Mouse (Mus musculus): Measurements from ENCODE around the gene Gm11562. TPM values are rescaled to one million over a fixed set of nuclear protein-coding genes. Genes with fewer than 3 reads are reported as not detected.
"Not testable (repeated sequence)": the region's sequence is repeated elsewhere in the genome, so short reads cannot be mapped to it uniquely, and the experiment has no call there.

Gm11562 gene
- polyA plus RNA-seq, 1 experiment from 2014 or later: not detected

DNA sequence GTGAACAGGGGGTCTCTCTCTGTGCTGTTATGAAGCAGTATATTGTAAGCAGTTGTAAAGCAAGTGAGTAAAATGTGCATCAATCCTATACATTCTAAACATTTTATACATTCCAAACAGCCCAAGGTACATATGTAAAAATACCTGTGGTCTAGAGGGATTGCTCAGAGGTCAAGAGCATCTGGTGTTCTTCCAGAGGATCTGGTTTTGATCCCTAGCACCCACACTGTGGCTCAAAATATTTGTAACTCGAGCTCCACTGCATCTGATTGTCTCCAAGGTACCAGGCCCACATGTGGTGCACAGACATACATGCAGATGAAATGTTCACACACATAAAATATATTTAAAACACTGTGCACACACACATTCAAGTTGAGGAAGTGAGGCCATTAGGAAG, 20.7 kb upstream of the Gm11562 start:
- Histone ChIP-seq H3K9ac (replicated peaks; ENCODE audit: low read depth, low read length) (no peak overlapping the region), H3K27ac (ENCODE audit: low read length) (no peak overlapping the region), H3K9me3 (ENCODE audit: control insufficient read depth, low read length) (no peaks in the 10 kb centered on the region), H3K4me2 (ENCODE audit: low read length) (no peak overlapping the region), H3K4me3 (replicated peaks; ENCODE audit: low read length) (no peak overlapping the region), H3K36me3 (ENCODE audit: control insufficient read depth, insufficient read depth) (no peaks in the 10 kb centered on the region), H3K27me3 (replicated peaks; ENCODE audit: control insufficient read depth, insufficient read depth, low read length) (no peaks in the 10 kb centered on the region), H3K4me1 (replicated peaks; ENCODE audit: control insufficient read depth, insufficient read depth, low read length) (no peaks in the 10 kb centered on the region)
- WGBS: 53% methylated on average over 1 of the region's 1 CpGs
- ATAC-seq: no peak

DNA sequence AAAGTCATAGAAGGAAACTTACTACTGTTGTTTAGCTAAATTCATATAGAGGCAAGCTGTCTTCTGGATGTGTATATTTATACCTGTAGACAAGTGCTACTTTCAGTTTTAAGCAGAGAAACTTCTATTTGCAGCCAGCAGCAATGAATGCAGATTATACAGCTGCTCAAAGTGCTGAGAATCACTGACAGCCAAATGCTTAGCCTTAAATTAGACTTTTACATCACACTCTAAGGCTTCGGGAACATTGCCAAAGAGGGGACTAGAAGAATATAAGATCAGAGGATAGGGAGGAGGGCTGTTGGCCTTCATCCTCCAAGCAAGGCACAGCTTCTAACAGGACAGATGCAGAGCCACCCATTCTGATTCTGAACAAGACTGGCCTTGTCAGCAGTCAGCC, 16.9 kb upstream of the Gm11562 start:
- Histone ChIP-seq H3K4me1 (replicated peaks; ENCODE audit: control insufficient read depth, insufficient read depth, low read length) (no peaks in the 10 kb centered on the region), H3K36me3 (ENCODE audit: control insufficient read depth, insufficient read depth) (no peaks in the 10 kb centered on the region), H3K9ac (replicated peaks; ENCODE audit: low read depth, low read length) (no peak overlapping the region), H3K27me3 (replicated peaks; ENCODE audit: control insufficient read depth, insufficient read depth, low read length) (no peaks in the 10 kb centered on the region), H3K9me3 (ENCODE audit: control insufficient read depth, low read length) (no peaks in the 10 kb centered on the region), H3K27ac (ENCODE audit: low read length) (no peak overlapping the region), H3K4me3 (replicated peaks; ENCODE audit: low read length) (no peak overlapping the region), H3K4me2 (ENCODE audit: low read length) (no peak overlapping the region)
- WGBS: 68% methylated on average over 1 of the region's 1 CpGs
- no peak for ATAC-seq

GRCm38 (mm10) chr11:99634653-99635134, 14.5 kb upstream of the Gm11562 start, which contains the start of gene Krtap4-2:
Krtap4-2 (minus strand) TSS chr11:99635084.
- Histone ChIP-seq H3K9ac (replicated peaks; ENCODE audit: low read depth, low read length) (no peak within 1 kb of the TSS), H3K27ac (ENCODE audit: low read length) (no peak within 1 kb of the TSS), H3K4me1 (replicated peaks; ENCODE audit: control insufficient read depth, insufficient read depth, low read length) (no peaks in the 10 kb centered on the region), H3K9me3 (ENCODE audit: control insufficient read depth, low read length) (no peaks in the 10 kb centered on the region), H3K4me2 (ENCODE audit: low read length) (no peak within 1 kb of the TSS), H3K27me3 (replicated peaks; ENCODE audit: control insufficient read depth, insufficient read depth, low read length) (no peaks in the 10 kb centered on the region), H3K4me3 (replicated peaks; ENCODE audit: low read length) (no peak within 1 kb of the TSS), H3K36me3 (ENCODE audit: control insufficient read depth, insufficient read depth) (no peaks in the 10 kb centered on the region)
- 38% methylated on average over 8 of the region's 8 CpGs for WGBS
- ATAC-seq: no peak

- H3K9me3 ChIP-seq (ENCODE audit: control insufficient read depth, low read length): no peaks in the 10 kb centered on the region
- no peaks in the 10 kb centered on the region for H3K4me1 ChIP-seq (replicated peaks; ENCODE audit: control insufficient read depth, insufficient read depth, low read length)
- no peak overlapping the region for H3K27ac ChIP-seq (ENCODE audit: low read length)
- no peak overlapping the region for H3K4me2 ChIP-seq (ENCODE audit: low read length)
- H3K36me3 ChIP-seq (ENCODE audit: control insufficient read depth, insufficient read depth): no peaks in the 10 kb centered on the region
- 78% methylated on average over 2 of the region's 2 CpGs for WGBS
- no peak overlapping the region for H3K9ac ChIP-seq (replicated peaks; ENCODE audit: low read depth, low read length)
- no peaks in the 10 kb centered on the region for H3K27me3 ChIP-seq (replicated peaks; ENCODE audit: control insufficient read depth, insufficient read depth, low read length)
- no peak overlapping the region for H3K4me3 ChIP-seq (replicated peaks; ENCODE audit: low read length)
- ATAC-seq: no peak
These were observed 13.1 kb upstream of the Gm11562 start for GRCm38 (mm10) chr11:99633293-99633692.

DNA sequence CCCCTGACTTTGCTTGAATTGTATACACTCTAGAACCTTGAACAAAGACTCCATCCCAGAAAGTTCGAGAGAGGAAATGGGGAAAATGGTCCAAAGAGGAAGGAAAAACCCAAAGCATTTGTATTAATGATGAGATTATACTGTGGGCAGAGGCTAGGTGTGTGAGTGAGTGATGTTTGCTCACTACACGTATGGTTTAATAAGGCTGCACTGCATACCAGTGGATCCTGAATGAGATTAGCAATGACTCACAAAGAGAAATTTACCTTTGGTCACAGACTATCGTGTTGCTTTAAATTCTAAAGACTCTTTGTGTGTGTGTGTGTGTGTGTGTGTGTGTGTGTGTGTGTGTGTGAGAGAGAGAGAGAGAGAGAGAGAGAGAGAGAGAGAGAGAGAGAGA, 10.7 kb upstream of the Gm11562 start:
- no peak overlapping the region for H3K27ac ChIP-seq (ENCODE audit: low read length)
- H3K4me1 ChIP-seq (replicated peaks; ENCODE audit: control insufficient read depth, insufficient read depth, low read length): no peaks in the 10 kb centered on the region
- 70% methylated on average over 3 of the region's 3 CpGs for WGBS
- no peak overlapping the region for H3K4me3 ChIP-seq (replicated peaks; ENCODE audit: low read length)
- no peaks in the 10 kb centered on the region for H3K9me3 ChIP-seq (ENCODE audit: control insufficient read depth, low read length)
- no peaks in the 10 kb centered on the region for H3K27me3 ChIP-seq (replicated peaks; ENCODE audit: control insufficient read depth, insufficient read depth, low read length)
- no peaks in the 10 kb centered on the region for H3K36me3 ChIP-seq (ENCODE audit: control insufficient read depth, insufficient read depth)
- no peak overlapping the region for H3K9ac ChIP-seq (replicated peaks; ENCODE audit: low read depth, low read length)
- H3K4me2 ChIP-seq (ENCODE audit: low read length): no peak overlapping the region
- ATAC-seq: no peak

DNA sequence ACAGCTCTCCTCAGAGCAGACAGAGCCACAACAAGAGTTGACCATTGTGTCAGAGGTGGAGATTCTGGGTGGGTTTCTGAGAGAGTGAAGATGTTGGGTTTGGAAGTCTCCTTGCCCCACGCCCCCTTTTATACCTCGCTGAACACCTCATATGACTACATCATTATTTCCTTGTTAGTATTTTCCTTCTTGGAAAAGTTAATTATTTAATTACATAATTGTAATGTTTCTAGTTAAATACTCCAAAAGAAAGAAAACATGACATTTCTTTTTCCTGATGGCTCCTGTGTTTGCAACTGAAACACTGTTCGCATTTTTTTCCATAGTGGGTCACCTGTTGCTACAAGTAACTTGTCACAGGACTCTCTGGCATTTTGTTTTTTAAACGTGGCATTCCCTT, 7.9 kb upstream of the Gm11562 start, which contains the start of gene Krtap4-1:
Krtap4-1 (minus strand) TSS at position 101 of the 400 bp plus-strand sequence.
- no peak for ATAC-seq
- 84% methylated on average over 4 of the region's 4 CpGs for WGBS

DNA sequence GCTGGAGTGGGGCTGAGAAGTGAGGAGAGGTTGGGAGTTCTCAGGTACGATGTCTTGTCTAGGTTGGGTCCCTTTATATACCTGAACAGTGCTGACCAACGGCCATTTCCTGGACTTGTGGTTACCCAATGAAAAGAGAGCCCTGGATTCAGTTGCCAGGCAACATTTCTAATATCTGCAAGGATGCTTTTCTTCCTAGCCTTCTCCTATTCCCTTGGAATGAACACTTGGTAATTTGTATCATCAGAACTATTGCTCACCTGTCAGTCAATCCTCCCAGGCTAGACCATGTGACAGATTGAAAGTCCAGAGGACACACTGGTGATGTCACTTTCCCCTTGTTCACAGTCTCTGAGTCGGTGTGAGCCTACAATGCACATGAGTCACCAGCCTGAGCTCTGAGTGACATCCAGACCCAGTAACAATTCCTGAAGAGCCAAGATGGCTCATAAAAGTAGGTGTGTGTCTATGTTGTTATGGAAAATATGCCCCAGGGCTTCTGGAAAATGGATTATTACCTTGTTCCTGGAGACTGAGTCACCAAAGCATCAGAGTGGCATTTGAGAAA, 5.4 kb downstream of the Gm11562 start, which contains the start of gene Krtap2-4:
Krtap2-4 (minus strand) TSS at position 51 of the 568 bp plus-strand sequence.
- Histone ChIP-seq H3K9me3 (ENCODE audit: control insufficient read depth, low read length) (no peaks in the 10 kb centered on the region), H3K9ac (replicated peaks; ENCODE audit: low read depth, low read length) (no peak within 1 kb of the TSS), H3K27me3 (replicated peaks; ENCODE audit: control insufficient read depth, insufficient read depth, low read length) (no peaks in the 10 kb centered on the region), H3K27ac (ENCODE audit: low read length) (no peak within 1 kb of the TSS), H3K36me3 (ENCODE audit: control insufficient read depth, insufficient read depth) (no peaks in the 10 kb centered on the region), H3K4me2 (ENCODE audit: low read length) (no peak within 1 kb of the TSS), H3K4me3 (replicated peaks; ENCODE audit: low read length) (no peak within 1 kb of the TSS), H3K4me1 (replicated peaks; ENCODE audit: control insufficient read depth, insufficient read depth, low read length) (no peaks in the 10 kb centered on the region)
- no peak for ATAC-seq
- WGBS: 76% methylated on average over 3 of the region's 3 CpGs

More for the DNA sequence above, 7.9 kb upstream of the Gm11562 start, which contains the start of gene Krtap4-1:
- H3K9ac ChIP-seq (replicated peaks; ENCODE audit: low read depth, low read length): no peak within 1 kb of the TSS
- H3K27ac ChIP-seq (ENCODE audit: low read length): no peak within 1 kb of the TSS
- H3K4me2 ChIP-seq (ENCODE audit: low read length): no peak within 1 kb of the TSS
- H3K27me3 ChIP-seq (replicated peaks; ENCODE audit: control insufficient read depth, insufficient read depth, low read length): no peaks in the 10 kb centered on the region
- H3K9me3 ChIP-seq (ENCODE audit: control insufficient read depth, low read length): no peaks in the 10 kb centered on the region
- H3K36me3 ChIP-seq (ENCODE audit: control insufficient read depth, insufficient read depth): no peaks in the 10 kb centered on the region
- no peak within 1 kb of the TSS for H3K4me3 ChIP-seq (replicated peaks; ENCODE audit: low read length)
- H3K4me1 ChIP-seq (replicated peaks; ENCODE audit: control insufficient read depth, insufficient read depth, low read length): no peaks in the 10 kb centered on the region

DNA sequence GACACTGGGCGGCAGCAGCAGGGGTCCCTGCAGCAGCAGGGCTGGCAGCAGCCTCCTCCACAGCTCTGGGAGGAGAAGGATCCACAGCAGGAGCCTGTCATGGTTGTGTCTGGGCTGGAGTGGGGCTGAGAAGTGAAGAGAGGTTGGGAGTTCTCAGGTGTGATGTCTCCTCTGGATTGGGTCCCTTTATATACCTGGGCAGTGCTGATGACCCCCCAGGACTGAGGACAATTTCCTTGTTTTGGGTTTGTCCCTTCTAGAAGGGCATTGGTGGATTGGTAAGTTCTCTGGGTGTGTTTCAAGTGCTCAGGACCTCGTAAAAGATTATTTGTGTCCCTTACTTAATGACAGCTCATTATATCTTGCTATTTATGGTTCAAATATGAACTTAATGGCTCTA, 10.1 kb downstream of the Gm11562 start, which contains the start of gene Gm11937:
Gm11937 (minus strand) TSS at position 101 of the 400 bp plus-strand sequence.
- not testable (repeated sequence) for H3K4me3 ChIP-seq (replicated peaks; ENCODE audit: low read length); H3K4me1 ChIP-seq (replicated peaks; ENCODE audit: control insufficient read depth, insufficient read depth, low read length); ATAC-seq; H3K27ac ChIP-seq (ENCODE audit: low read length); H3K4me2 ChIP-seq (ENCODE audit: low read length); H3K27me3 ChIP-seq (replicated peaks; ENCODE audit: control insufficient read depth, insufficient read depth, low read length); H3K9ac ChIP-seq (replicated peaks; ENCODE audit: low read depth, low read length); H3K36me3 ChIP-seq (ENCODE audit: control insufficient read depth, insufficient read depth); H3K9me3 ChIP-seq (ENCODE audit: control insufficient read depth, low read length)
- WGBS: 60% methylated on average over 1 of the region's 2 CpGs

GRCm38 (mm10) chr11:99609126-99609525, 11.1 kb downstream of the Gm11562 start:
- no peak overlapping the region for H3K9ac ChIP-seq (replicated peaks; ENCODE audit: low read depth, low read length)
- no peak for ATAC-seq
- no peaks in the 10 kb centered on the region for H3K36me3 ChIP-seq (ENCODE audit: control insufficient read depth, insufficient read depth)
- no peak overlapping the region for H3K4me3 ChIP-seq (replicated peaks; ENCODE audit: low read length)
- WGBS: 48% methylated on average over 1 of the region's 1 CpGs
- no peak overlapping the region for H3K4me2 ChIP-seq (ENCODE audit: low read length)
- H3K9me3 ChIP-seq (ENCODE audit: control insufficient read depth, low read length): no peaks in the 10 kb centered on the region
- no peaks in the 10 kb centered on the region for H3K4me1 ChIP-seq (replicated peaks; ENCODE audit: control insufficient read depth, insufficient read depth, low read length)
- H3K27me3 ChIP-seq (replicated peaks; ENCODE audit: control insufficient read depth, insufficient read depth, low read length): no peaks in the 10 kb centered on the region
- H3K27ac ChIP-seq (ENCODE audit: low read length): no peak overlapping the region

Measured in forebrain, embryonic 16.5 days (tissue).